21 mouse cellular contexts compared by ENCODE assay signal in genomic region chr4:141088714-141089113, GRCm38 (mm10). TPM values are rescaled to one million over a fixed set of nuclear protein-coding genes. Genes with fewer than 3 reads are reported as not detected.
DNase-seq lines count a peak whose midpoint lies in the region; ATAC-seq lines count a peak whose summit lies in the region.
"Had no signal": no experiment of that assay in that cellular context is flagged by ENCODE, and none has a peak within 500 bp of the region (broad histone marks: within the 10 kb centered on the region; RNA-seq: fewer than 3 reads in every experiment).

No protein-coding gene starts in this region.

- DNase-seq in kidney, adult 8-10 months = no peak
- no peak for DNase-seq in limb, embryonic 10.5 days (ENCODE audit: low spot score)
- DNase-seq in brain, adult 2 months (ENCODE audit: low read depth, low spot score) = peak; percentile 75
- peak; percentile 44 to 48 for DNase-seq in right cerebral cortex, postnatal 36 days (ENCODE audit: low spot score in 2 of 2)
- no peak for DNase-seq in urinary bladder, postnatal 14 days (ENCODE audit: low spot score)
- DNase-seq: cerebellum, adult 2 months; heart, postnatal 10 days; kidney, adult 18-20 months; kidney, postnatal 14 days; liver, embryonic 13.5 days; thymus, postnatal 36 days had no signal

- no peak overlapping the region for H3K4me2 ChIP-seq in kidney, embryonic 16.5 days (replicated peaks; ENCODE audit: low read depth, low read length)
- H3K4me2 ChIP-seq in limb, embryonic 13.5 days (replicated peaks) = no peak overlapping the region
- H3K4me2 ChIP-seq: forebrain, embryonic 12.5 days; heart, embryonic 11.5 days; limb, embryonic 12.5 days; liver, embryonic 13.5 days; lung, embryonic 15.5 days had no signal

- H3K9me3 ChIP-seq in kidney, embryonic 16.5 days (ENCODE audit: low read length) = no peaks in the 10 kb centered on the region
- no peaks in the 10 kb centered on the region for H3K9me3 ChIP-seq in limb, embryonic 13.5 days
- H3K9me3 ChIP-seq in limb, embryonic 10.5 days (replicated peaks) = no peaks in the 10 kb centered on the region
- H3K9me3 ChIP-seq: forebrain, embryonic 12.5 days; liver, embryonic 13.5 days; lung, embryonic 15.5 days; midbrain, embryonic 10.5 days had no signal

- 54% methylated on average over 9 of the region's 9 CpGs for WGBS in kidney, embryonic 16.5 days
- WGBS in limb, embryonic 13.5 days = 78% methylated on average over 9 of the region's 9 CpGs
- 77% methylated on average over 9 of the region's 9 CpGs for WGBS in limb, embryonic 10.5 days

- ATAC-seq in kidney, embryonic 16.5 days (ENCODE audit: low FRiP score, low TSS enrichment) = 0 out of 2 replicates have a peak, but pooled peaks have one; percentile 46
- ATAC-seq in limb, embryonic 13.5 days (ENCODE audit: low FRiP score, low read depth) = no peak

- H3K9ac ChIP-seq in kidney, embryonic 16.5 days (replicated peaks; ENCODE audit: low read length) = no peak overlapping the region
- H3K9ac ChIP-seq in limb, embryonic 13.5 days = 0 out of 2 replicates have a peak overlapping the region, but pooled peaks have one; percentile 25
- H3K9ac ChIP-seq: forebrain, embryonic 12.5 days; limb, embryonic 12.5 days; liver, embryonic 13.5 days; lung, embryonic 15.5 days had no signal

- no peaks in the 10 kb centered on the region for H3K27me3 ChIP-seq in kidney, embryonic 16.5 days (ENCODE audit: insufficient read depth, low read length)
- no peaks in the 10 kb centered on the region for H3K27me3 ChIP-seq in limb, embryonic 13.5 days
- H3K27me3 ChIP-seq in limb, embryonic 10.5 days (ENCODE audit: low read depth, poor library complexity, severe bottlenecking) = peaks cover 4% of the 10 kb centered on the region; the same call in 1 of the 2 replicates
- H3K27me3 ChIP-seq: forebrain, embryonic 12.5 days; limb, embryonic 12.5 days; liver, embryonic 13.5 days; lung, embryonic 15.5 days had no signal

- no peak overlapping the region for H3K27ac ChIP-seq in kidney, embryonic 16.5 days (ENCODE audit: low read length)
- no peak overlapping the region for H3K27ac ChIP-seq in limb, embryonic 13.5 days
- no peak overlapping the region for H3K27ac ChIP-seq in limb, embryonic 10.5 days
- H3K27ac ChIP-seq: forebrain, embryonic 12.5 days; limb, embryonic 12.5 days; liver, embryonic 13.5 days; lung, embryonic 15.5 days; macrophage; midbrain, embryonic 10.5 days had no signal

- H3K36me3 ChIP-seq in kidney, embryonic 16.5 days (ENCODE audit: insufficient read depth, low read length) = no peaks in the 10 kb centered on the region
- no peaks in the 10 kb centered on the region for H3K36me3 ChIP-seq in limb, embryonic 13.5 days
- H3K36me3 ChIP-seq in limb, embryonic 10.5 days = no peaks in the 10 kb centered on the region
- H3K36me3 ChIP-seq: forebrain, embryonic 12.5 days; limb, embryonic 12.5 days; liver, embryonic 13.5 days; lung, embryonic 15.5 days; midbrain, embryonic 10.5 days had no signal

- H3K4me1 ChIP-seq in kidney, embryonic 16.5 days (ENCODE audit: insufficient read depth, low read length) = no peaks in the 10 kb centered on the region
- H3K4me1 ChIP-seq in limb, embryonic 13.5 days = no peaks in the 10 kb centered on the region
- peaks cover 6% of the 10 kb centered on the region; the same call in 1 of the 2 replicates for H3K4me1 ChIP-seq in limb, embryonic 10.5 days
- H3K4me1 ChIP-seq: forebrain, embryonic 12.5 days; limb, embryonic 12.5 days had no signal

- no peak overlapping the region for H3K4me3 ChIP-seq in kidney, embryonic 16.5 days (ENCODE audit: low read length)
- no peak overlapping the region for H3K4me3 ChIP-seq in limb, embryonic 13.5 days
- H3K4me3 ChIP-seq in limb, embryonic 10.5 days = no peak overlapping the region
- H3K4me3 ChIP-seq: forebrain, embryonic 12.5 days; limb, embryonic 12.5 days; liver, embryonic 13.5 days; lung, embryonic 15.5 days; midbrain, embryonic 10.5 days had no signal

RNA-seq across cellular contexts. Expression of gene Spata21, which starts 0.6 kb away (rescaled TPM):
- polyA plus RNA-seq in kidney, embryonic 16.5 days (2015; fragmentation: Nextera tagmentation; extraction: Ambion mirVana) = 0.51 and 0.59 TPM in 2 replicates
- polyA plus RNA-seq in limb, embryonic 13.5 days (2015; fragmentation: Nextera tagmentation; extraction: Ambion mirVana) = 0.08 and 0.20 TPM in 2 replicates
- polyA plus RNA-seq in limb, embryonic 10.5 days (2016; fragmentation: Nextera tagmentation; extraction: Ambion mirVana) = 0.18 TPM in 1 of 2 replicates, not detected in the other
- polyA plus RNA-seq: embryonic facial prominence, embryonic 11.5 days; limb, embryonic 12.5 days; liver, embryonic 13.5 days; macrophage; neural tube, embryonic 11.5 days had no signal

RNA-seq across cellular contexts. Expression of gene Necap2, which starts 10.6 kb away (rescaled TPM):
- 94.5 and 99.0 TPM in 2 replicates for polyA plus RNA-seq in kidney, embryonic 16.5 days (2015; fragmentation: Nextera tagmentation; extraction: Ambion mirVana)
- polyA plus RNA-seq in limb, embryonic 13.5 days (2015; fragmentation: Nextera tagmentation; extraction: Ambion mirVana) = 88.7 and 92.3 TPM in 2 replicates
- 67.9 and 82.8 TPM in 2 replicates for polyA plus RNA-seq in limb, embryonic 10.5 days (2016; fragmentation: Nextera tagmentation; extraction: Ambion mirVana)

RNA-seq across cellular contexts. Expression of gene Crocc, which starts 28.4 kb away (rescaled TPM):
- 10.1 and 11.3 TPM in 2 replicates for polyA plus RNA-seq in kidney, embryonic 16.5 days (2015; fragmentation: Nextera tagmentation; extraction: Ambion mirVana)
- 7.2 and 8.0 TPM in 2 replicates for polyA plus RNA-seq in limb, embryonic 13.5 days (2015; fragmentation: Nextera tagmentation; extraction: Ambion mirVana)
- polyA plus RNA-seq in limb, embryonic 10.5 days (2016; fragmentation: Nextera tagmentation; extraction: Ambion mirVana) = 10.6 and 11.4 TPM in 2 replicates

RNA-seq across cellular contexts. Expression of gene Szrd1, which starts 50.9 kb away (rescaled TPM):
- 50.8 and 51.3 TPM in 2 replicates for polyA plus RNA-seq in kidney, embryonic 16.5 days (2015; fragmentation: Nextera tagmentation; extraction: Ambion mirVana)
- polyA plus RNA-seq in limb, embryonic 13.5 days (2015; fragmentation: Nextera tagmentation; extraction: Ambion mirVana) = 43.6 and 44.2 TPM in 2 replicates
- 39.0 and 40.2 TPM in 2 replicates for polyA plus RNA-seq in limb, embryonic 10.5 days (2016; fragmentation: Nextera tagmentation; extraction: Ambion mirVana)

RNA-seq across cellular contexts. Expression of gene Fbxo42, which starts 59.0 kb away (rescaled TPM):
- polyA plus RNA-seq in kidney, embryonic 16.5 days (2015; fragmentation: Nextera tagmentation; extraction: Ambion mirVana) = 21.1 and 21.9 TPM in 2 replicates
- 27.2 and 27.7 TPM in 2 replicates for polyA plus RNA-seq in limb, embryonic 13.5 days (2015; fragmentation: Nextera tagmentation; extraction: Ambion mirVana)
- 27.1 and 32.2 TPM in 2 replicates for polyA plus RNA-seq in limb, embryonic 10.5 days (2016; fragmentation: Nextera tagmentation; extraction: Ambion mirVana)

Comparison
In these comparisons a context has a peak if more than half of its experiments do, and no peak if none do; other contexts are left out.
1. DNase-seq: peak in brain, adult 2 months (single experiment) and right cerebral cortex, postnatal 36 days (2 of 2); none in kidney, adult 8-10 months (0 of 2), limb, embryonic 10.5 days (single experiment) and urinary bladder, postnatal 14 days (single experiment).